Comparison of ENCODE assay signal across 34 mouse cellular contexts in genomic region chr17:86531231-86531630, GRCm38 (mm10). TPM values are rescaled to one million over a fixed set of nuclear protein-coding genes. Genes with fewer than 3 reads are reported as not detected.
"Had no signal": no experiment of that assay in that cellular context is flagged by ENCODE, and none has a peak within 500 bp of the region (broad histone marks: within the 10 kb centered on the region; RNA-seq: fewer than 3 reads in every experiment).

No protein-coding gene starts in this region.

- DNase-seq: gastrocnemius, postnatal 14 days; gastrocnemius, postnatal 36 days; heart, adult 18-20 months; heart, postnatal 10 days; kidney, adult 11 months; kidney, adult 2 months; kidney, adult 9 months; kidney, postnatal 14 days; kidney, postnatal 36 days; layer of hippocampus, adult 9-11 months; layer of hippocampus, postnatal 36 days; left cerebral cortex, postnatal 4 days had no signal

- H3K9me3 ChIP-seq: heart, embryonic 12.5 days; hindbrain, embryonic 13.5 days; hindbrain, embryonic 15.5 days; kidney, embryonic 15.5 days; limb, embryonic 13.5 days; limb, embryonic 15.5 days; liver, embryonic 12.5 days had no signal

- H3K4me3 ChIP-seq: heart, embryonic 12.5 days; hindbrain, embryonic 13.5 days; hindbrain, embryonic 15.5 days; kidney, embryonic 15.5 days; limb, embryonic 13.5 days; limb, embryonic 15.5 days; liver, embryonic 12.5 days had no signal

- H3K9ac ChIP-seq: heart, embryonic 12.5 days; hindbrain, embryonic 13.5 days; hindbrain, embryonic 15.5 days; kidney, embryonic 15.5 days; limb, embryonic 13.5 days; limb, embryonic 15.5 days; liver, embryonic 12.5 days; liver, embryonic 14.5 days had no signal

- H3K27ac ChIP-seq: hindbrain, embryonic 13.5 days; hindbrain, embryonic 15.5 days; hindbrain, postnatal 0 days; kidney, embryonic 15.5 days; kidney, postnatal 0 days; limb, embryonic 15.5 days; liver, embryonic 12.5 days; liver, embryonic 14.5 days had no signal

- ATAC-seq: hindbrain, postnatal 0 days; intestine, embryonic 16.5 days; liver, embryonic 12.5 days had no signal

- H3K36me3 ChIP-seq: heart, embryonic 12.5 days; hindbrain, embryonic 13.5 days; hindbrain, embryonic 15.5 days; kidney, embryonic 15.5 days; limb, embryonic 13.5 days; limb, embryonic 15.5 days; liver, embryonic 12.5 days had no signal

- H3K4me2 ChIP-seq: heart, embryonic 12.5 days; hindbrain, embryonic 13.5 days; hindbrain, embryonic 15.5 days; kidney, embryonic 15.5 days; limb, embryonic 13.5 days; limb, embryonic 15.5 days; liver, embryonic 12.5 days had no signal

- H3K27me3 ChIP-seq: heart, embryonic 12.5 days; hindbrain, embryonic 13.5 days; hindbrain, embryonic 15.5 days; kidney, embryonic 15.5 days; limb, embryonic 13.5 days; limb, embryonic 15.5 days; liver, embryonic 12.5 days had no signal

RNA-seq across cellular contexts. Expression of gene Gm10309, which starts 26.2 kb away (rescaled TPM):
- total RNA-seq: gastrocnemius, postnatal 14 days; gastrocnemius, postnatal 36 days; heart, adult 8-10 months; heart, postnatal 10 days; heart, postnatal 25 days; hematopoietic stem cell, adult 5-6 weeks; hindbrain, postnatal 0 days; layer of hippocampus, adult 18-20 months; layer of hippocampus, adult 8-10 months; layer of hippocampus, postnatal 14 days; layer of hippocampus, postnatal 36 days; left cerebral cortex, adult 18-20 months; left cerebral cortex, adult 8-10 months; left cerebral cortex, postnatal 10 days; left cerebral cortex, postnatal 25 days; left cerebral cortex, postnatal 4 days; liver, adult 2 months had no signal
- polyA plus RNA-seq: liver, adult 2 months had no signal
